Mouse (Mus musculus) embryonic facial prominence, embryonic 12.5 days (tissue): ENCODE measurements at regions not wholly inside any gene's neighbourhood (a gene's known extent, or its start where the extent isn't known, plus 50 kb on each side); places are given as distances from the start of the nearest gene placed in this dataset.

Experiments used
- ATAC-seq: fragments of 200-750 bp; cut with Nextera tagmentation; 2 replicates; pipeline ENCODE4 v1.8.0; 2017; ENCODE audit not compliant: insufficient number of reproducible peaks, insufficient read depth, low FRiP score, low TSS enrichment
- H3K27ac ChIP-seq: fragments of 300-500 bp; sonication (generic); 2 replicates; pipeline ENCODE4 v1.5.1; 2016; ENCODE audit warnings: mild to moderate bottlenecking
- H3K27me3 ChIP-seq: fragments of 300-500 bp; sonication (generic); 2 replicates; pipeline ENCODE4 v1.6.1; 2016; ENCODE audit warnings: mild to moderate bottlenecking, moderate library complexity
- H3K36me3 ChIP-seq: fragments of 300-500 bp; sonication (generic); 2 replicates; pipeline ENCODE4 v1.6.1; 2016; ENCODE audit warnings: mild to moderate bottlenecking
- H3K4me1 ChIP-seq: fragments of 300-500 bp; sonication (generic); 2 replicates; pipeline ENCODE4 v1.6.1; 2016
- H3K4me2 ChIP-seq: fragments of 300-500 bp; sonication (generic); replicated peaks from 2 replicates; pipeline ENCODE4 v1.6.1; 2016; ENCODE audit warnings: mild to moderate bottlenecking, moderate library complexity
- H3K4me3 ChIP-seq: fragments of 300-500 bp; sonication (generic); 2 replicates; pipeline ENCODE4 v1.5.1; 2016; ENCODE audit warnings: mild to moderate bottlenecking
- H3K9ac ChIP-seq: fragments of 300-500 bp; sonication (generic); 2 replicates; pipeline ENCODE4 v1.6.1; 2016; ENCODE audit warnings: mild to moderate bottlenecking, moderate library complexity
- H3K9me3 ChIP-seq: fragments of 300-500 bp; sonication (generic); 2 replicates; pipeline ENCODE4 v1.6.1; 2016; ENCODE audit warnings: mild to moderate bottlenecking, moderate library complexity
- WGBS: fragments of 180-500 bp; shearing (Covaris S2); methylation state at CpG from one replicate; pipeline ENCODE4 v1.1.7; 2016; 5-methylcytosine and 5-hydroxymethylcytosine counted together

- Histone ChIP-seq H3K9ac (no peak overlapping the region), H3K4me1 (peaks cover 24% of the 10 kb centered on the region), H3K36me3 (no peaks in the 10 kb centered on the region), H3K27me3 (no peaks in the 10 kb centered on the region), H3K4me3 (no peak overlapping the region), H3K4me2 (peak overlapping the region; percentile 21), H3K9me3 (no peaks in the 10 kb centered on the region), H3K27ac (peak overlapping the region; percentile 46; the same call in 1 of the 2 replicates)
- no peak for ATAC-seq
- WGBS = 3% methylated on average over 17 of the region's 17 CpGs
These were observed 182.7 kb downstream of the Wdr11 start for GRCm38 (mm10) chr7:129774261-129774861.

DNA sequence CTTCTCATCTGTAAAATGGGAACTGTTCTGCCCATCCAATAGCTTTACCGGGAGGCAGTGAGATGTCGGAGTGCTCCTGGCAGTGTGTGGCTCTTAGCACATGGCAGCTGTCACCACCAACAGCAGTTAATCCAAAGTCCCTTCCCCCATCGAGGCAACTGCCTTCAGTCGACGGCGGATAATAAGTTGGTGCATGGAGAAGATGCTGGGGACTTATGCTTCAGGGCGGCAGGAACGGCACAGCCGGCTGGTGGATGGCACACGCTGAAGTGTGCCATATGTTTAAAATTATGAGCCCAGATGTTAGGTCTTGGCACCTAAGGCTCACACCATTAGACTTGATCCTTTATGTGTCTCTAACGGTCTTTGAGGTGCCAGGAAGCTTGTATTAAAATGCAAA lies 183.5 kb downstream of the Wdr11 start:
- Histone ChIP-seq H3K9ac (no peak overlapping the region), H3K4me2 (no peak overlapping the region), H3K27ac (no peak overlapping the region), H3K36me3 (no peaks in the 10 kb centered on the region), H3K4me1 (peaks cover 23% of the 10 kb centered on the region), H3K9me3 (no peaks in the 10 kb centered on the region), H3K27me3 (no peaks in the 10 kb centered on the region), H3K4me3 (no peak overlapping the region)
- no peak for ATAC-seq
- WGBS = 49% methylated on average over 11 of the region's 11 CpGs

DNA sequence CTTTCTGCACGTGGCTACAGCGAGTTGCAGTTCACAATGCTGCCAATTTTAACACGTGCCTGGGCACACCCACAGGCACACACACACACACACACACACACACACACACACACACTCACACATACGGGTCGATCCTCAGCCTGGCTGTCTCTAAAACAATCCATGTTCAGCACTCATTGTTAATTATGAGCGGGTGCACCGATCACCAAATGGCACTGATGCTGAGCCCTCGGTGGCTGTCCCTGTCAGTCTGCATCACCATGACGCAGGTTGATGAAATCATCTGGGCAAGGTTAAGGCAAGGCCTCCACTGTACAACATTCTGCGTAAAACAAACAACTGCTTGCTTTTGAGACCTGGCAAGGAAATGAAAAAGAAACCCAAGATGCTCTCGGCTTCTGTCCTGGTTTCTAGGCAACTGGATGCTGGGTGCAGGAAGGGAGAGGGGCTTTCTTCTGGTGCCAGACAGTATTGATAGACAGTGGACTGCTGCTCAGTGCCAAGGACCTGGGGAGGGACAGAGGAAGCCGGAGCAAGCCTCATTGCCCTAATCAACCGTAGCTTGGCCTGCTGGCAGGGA lies 187.3 kb downstream of the Wdr11 start:
- peaks cover 15% of the 10 kb centered on the region for H3K4me1 ChIP-seq
- H3K9ac ChIP-seq = no peak overlapping the region
- H3K27me3 ChIP-seq = no peaks in the 10 kb centered on the region
- no peaks in the 10 kb centered on the region for H3K36me3 ChIP-seq
- H3K4me2 ChIP-seq = no peak overlapping the region
- no peak for ATAC-seq
- no peak overlapping the region for H3K27ac ChIP-seq
- H3K4me3 ChIP-seq = no peak overlapping the region
- WGBS = 58% methylated on average over 13 of the region's 13 CpGs
- H3K9me3 ChIP-seq = no peaks in the 10 kb centered on the region

DNA sequence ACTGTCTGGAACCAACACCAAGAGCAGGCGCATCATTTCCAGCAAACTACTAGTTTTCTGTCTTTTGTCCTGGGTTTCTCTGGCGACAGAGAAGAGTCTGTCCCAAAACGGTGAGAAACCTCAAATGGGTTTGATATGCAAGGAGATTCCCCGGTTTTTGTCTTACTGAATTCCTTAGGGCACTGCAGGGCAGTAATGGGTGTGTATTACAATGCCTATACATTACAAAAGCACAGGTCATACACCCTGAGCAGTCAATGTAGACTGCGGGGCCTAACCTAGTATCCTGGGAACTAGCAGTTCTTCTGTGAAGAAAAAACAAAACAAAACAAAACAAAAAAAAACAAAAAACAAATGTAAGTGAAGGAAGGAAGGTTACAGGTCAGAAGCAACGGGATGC lies 188.3 kb downstream of the Wdr11 start:
- no peak overlapping the region for H3K4me3 ChIP-seq
- no peak overlapping the region for H3K27ac ChIP-seq
- no peak for ATAC-seq
- no peak overlapping the region for H3K9ac ChIP-seq
- H3K4me2 ChIP-seq = no peak overlapping the region
- H3K9me3 ChIP-seq = no peaks in the 10 kb centered on the region
- no peaks in the 10 kb centered on the region for H3K36me3 ChIP-seq
- peaks cover 6% of the 10 kb centered on the region; the same call in 1 of the 2 replicates for H3K4me1 ChIP-seq
- 68% methylated on average over 6 of the region's 6 CpGs for WGBS
- 0 out of 2 replicates have a peak, but pooled peaks cover under 1% of the 10 kb centered on the region for H3K27me3 ChIP-seq

GRCm38 (mm10) chr7:129781756-129782155 lies 190.1 kb downstream of the Wdr11 start:
- H3K4me2 ChIP-seq = no peak overlapping the region
- no peak overlapping the region for H3K9ac ChIP-seq
- no peaks in the 10 kb centered on the region for H3K9me3 ChIP-seq
- 70% methylated on average over 3 of the region's 3 CpGs for WGBS
- no peak for ATAC-seq
- no peaks in the 10 kb centered on the region for H3K36me3 ChIP-seq
- no peak overlapping the region for H3K27ac ChIP-seq
- H3K27me3 ChIP-seq = 0 out of 2 replicates have a peak, but pooled peaks cover 2% of the 10 kb centered on the region
- H3K4me1 ChIP-seq = peaks cover 6% of the 10 kb centered on the region; the same call in 1 of the 2 replicates
- no peak overlapping the region for H3K4me3 ChIP-seq

- no peak overlapping the region for H3K27ac ChIP-seq
- ATAC-seq = no peak
- H3K4me3 ChIP-seq = no peak overlapping the region
- H3K9ac ChIP-seq = no peak overlapping the region
- 0 out of 2 replicates have a peak, but pooled peaks cover 2% of the 10 kb centered on the region for H3K27me3 ChIP-seq
- no peaks in the 10 kb centered on the region for H3K9me3 ChIP-seq
- no peak overlapping the region for H3K4me2 ChIP-seq
- WGBS = 87% methylated on average over 4 of the region's 4 CpGs
- 0 out of 2 replicates have a peak, but pooled peaks cover 7% of the 10 kb centered on the region for H3K4me1 ChIP-seq
- H3K36me3 ChIP-seq = no peaks in the 10 kb centered on the region
These were observed 193.3 kb downstream of the Wdr11 start for GRCm38 (mm10) chr7:129784966-129785365.

- Histone ChIP-seq H3K4me3 (no peak overlapping the region), H3K9me3 (no peaks in the 10 kb centered on the region), H3K27ac (no peak overlapping the region), H3K36me3 (no peaks in the 10 kb centered on the region), H3K9ac (no peak overlapping the region), H3K27me3 (peaks cover 8% of the 10 kb centered on the region; the same call in 1 of the 2 replicates), H3K4me2 (no peak overlapping the region), H3K4me1 (0 out of 2 replicates have a peak, but pooled peaks cover 7% of the 10 kb centered on the region)
- ATAC-seq = no peak
- 65% methylated on average over 2 of the region's 2 CpGs for WGBS
These were observed 195.3 kb downstream of the Wdr11 start for GRCm38 (mm10) chr7:129787011-129787410.

DNA sequence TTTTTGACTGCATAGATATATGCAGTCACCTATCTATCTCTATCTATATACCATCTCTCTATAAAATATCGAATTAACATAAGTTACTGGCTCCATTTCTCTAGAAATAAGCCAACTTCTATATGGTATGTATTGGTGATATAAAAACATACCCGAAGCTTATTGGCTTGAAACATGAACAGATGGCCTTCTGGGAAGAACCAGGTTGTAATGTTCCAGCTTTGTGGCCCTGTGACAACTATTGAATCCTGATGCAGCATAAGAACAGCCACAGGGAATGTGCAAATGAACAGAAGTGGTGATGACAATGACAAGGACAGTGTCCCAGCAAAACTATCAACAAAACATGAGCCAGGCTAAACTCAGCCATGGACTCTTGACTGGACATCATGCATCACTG lies 196.1 kb downstream of the Wdr11 start:
- no peak overlapping the region for H3K4me3 ChIP-seq
- no peak for ATAC-seq

GRCm38 (mm10) chr7:129789461-129789860 lies 197.8 kb downstream of the Wdr11 start:
- Histone ChIP-seq H3K9ac (no peak overlapping the region), H3K36me3 (no peaks in the 10 kb centered on the region), H3K27ac (no peak overlapping the region), H3K4me3 (no peak overlapping the region), H3K9me3 (no peaks in the 10 kb centered on the region), H3K4me1 (0 out of 2 replicates have a peak, but pooled peaks cover 7% of the 10 kb centered on the region), H3K27me3 (peaks cover 8% of the 10 kb centered on the region; the same call in 1 of the 2 replicates), H3K4me2 (no peak overlapping the region)
- WGBS = 41% methylated on average over 6 of the region's 6 CpGs
- no peak for ATAC-seq

More for the DNA sequence above, 196.1 kb downstream of the Wdr11 start:
- H3K4me2 ChIP-seq = no peak overlapping the region
- peaks cover 8% of the 10 kb centered on the region; the same call in 1 of the 2 replicates for H3K27me3 ChIP-seq
- H3K27ac ChIP-seq = no peak overlapping the region
- no peak overlapping the region for H3K9ac ChIP-seq
- WGBS = 91% methylated on average over 2 of the region's 2 CpGs
- 0 out of 2 replicates have a peak, but pooled peaks cover 7% of the 10 kb centered on the region for H3K4me1 ChIP-seq
- H3K36me3 ChIP-seq = no peaks in the 10 kb centered on the region
- H3K9me3 ChIP-seq = no peaks in the 10 kb centered on the region

DNA sequence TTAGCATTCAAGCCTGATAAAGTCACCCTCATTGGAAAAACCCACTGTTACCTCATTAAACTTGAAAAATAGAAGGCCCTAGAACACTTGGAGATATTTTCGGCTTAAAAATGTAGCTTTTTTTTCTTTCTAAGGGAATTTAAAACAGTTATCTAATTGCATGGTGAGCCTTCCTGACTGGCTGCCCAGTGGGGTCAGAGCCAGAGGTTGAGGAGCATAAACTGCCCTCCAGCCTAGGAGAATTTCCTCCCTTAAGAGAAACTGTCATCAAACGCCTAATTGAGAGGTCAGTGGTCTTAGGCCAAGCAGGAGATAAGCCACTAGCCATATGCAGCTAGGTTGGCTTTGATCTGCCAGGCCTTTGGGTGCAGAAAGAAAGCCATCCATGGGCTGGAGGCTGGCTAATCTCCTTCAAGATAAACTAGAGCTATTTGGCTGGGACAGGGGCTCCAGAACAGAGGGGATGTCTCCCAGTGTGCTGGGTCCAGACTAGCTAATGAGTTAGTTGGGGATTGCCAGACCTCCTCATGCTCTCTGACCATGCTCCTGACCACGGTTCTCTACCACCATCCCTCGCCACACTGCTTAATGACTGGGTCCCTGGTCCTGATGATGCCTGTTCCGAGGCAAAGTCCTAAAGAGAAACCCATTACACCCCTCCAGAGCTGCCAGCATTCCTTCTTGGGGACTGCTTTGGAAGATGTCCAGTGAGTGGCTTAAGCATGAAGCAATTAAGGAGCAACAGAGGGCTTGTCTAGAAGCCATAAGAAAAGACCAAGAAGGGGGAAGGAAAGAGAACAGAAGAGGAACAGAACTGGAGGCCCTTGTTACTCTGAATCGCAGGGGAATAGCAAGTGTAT lies 199.2 kb downstream of the Wdr11 start:
- Histone ChIP-seq H3K9me3 (no peaks in the 10 kb centered on the region), H3K4me2 (no peak overlapping the region), H3K4me3 (no peak overlapping the region), H3K36me3 (no peaks in the 10 kb centered on the region), H3K27ac (no peak overlapping the region), H3K27me3 (peaks cover 6% of the 10 kb centered on the region; the same call in 1 of the 2 replicates), H3K9ac (no peak overlapping the region), H3K4me1 (0 out of 2 replicates have a peak, but pooled peaks cover 7% of the 10 kb centered on the region)
- WGBS = 73% methylated on average over 6 of the region's 6 CpGs
- ATAC-seq = no peak

DNA sequence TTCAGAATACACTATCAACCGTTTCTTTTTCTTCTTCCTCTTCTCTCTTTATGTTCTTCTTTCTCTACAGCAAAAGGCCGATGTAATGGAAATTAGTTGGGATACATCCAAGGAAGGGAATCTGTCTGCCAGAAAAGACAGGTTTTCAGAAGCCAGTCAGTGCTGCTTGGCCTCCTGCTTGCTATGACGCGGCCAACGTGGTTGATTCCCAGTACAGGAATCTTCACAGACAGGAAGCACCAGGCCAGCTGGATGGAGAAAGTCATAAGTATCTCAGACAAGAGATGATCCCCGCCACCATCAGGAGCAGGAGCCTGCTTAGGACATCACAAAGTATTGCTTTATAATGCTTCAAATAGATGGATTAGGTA lies 199.8 kb downstream of the Wdr11 start:
- Histone ChIP-seq H3K9ac (no peak overlapping the region), H3K4me2 (no peak overlapping the region), H3K27ac (no peak overlapping the region), H3K36me3 (no peaks in the 10 kb centered on the region), H3K27me3 (peaks cover 6% of the 10 kb centered on the region; the same call in 1 of the 2 replicates), H3K4me1 (0 out of 2 replicates have a peak, but pooled peaks cover 7% of the 10 kb centered on the region), H3K9me3 (no peaks in the 10 kb centered on the region), H3K4me3 (no peak overlapping the region)
- ATAC-seq = no peak
- 92% methylated on average over 6 of the region's 6 CpGs for WGBS
